Mouse (Mus musculus): ENCODE results near the gene Myl7.
A peak's percentile ranks its signal among the peaks of the same experiment; 100 is the strongest.

GRCm38 (mm10) chr11:5858723-5859122 lies 39.9 kb downstream of the Myl7 start:
- TF ChIP-seq CTCF (IDR thresholded peaks at IDR 0.05; ENCODE audit: borderline replicate concordance, extremely low read depth, insufficient read depth, insufficient read length) = peak; percentile 39; the same call in 1 of the 2 replicates
- no peak for TF ChIP-seq POLR2A (IDR thresholded peaks at IDR 0.05; ENCODE audit: borderline replicate concordance, extremely low read depth, insufficient read depth, insufficient read length, poor library complexity, severe bottlenecking)
